14 mouse cellular contexts compared by ENCODE assay signal in genomic region chr19:46220116-46220515, GRCm38 (mm10).
"Had no signal": no experiment of that assay in that cellular context is flagged by ENCODE, and none has a peak within 500 bp of the region (broad histone marks: within the 10 kb centered on the region; RNA-seq: fewer than 3 reads in every experiment).

No protein-coding gene starts in this region.

- H3K4me1 ChIP-seq: liver, embryonic 13.5 days had no signal

- ATAC-seq: liver, postnatal 0 days had no signal

- H3K9ac ChIP-seq: limb, embryonic 12.5 days; liver, embryonic 13.5 days; liver, postnatal 0 days; lung, embryonic 15.5 days; midbrain, embryonic 12.5 days; neural tube, embryonic 15.5 days had no signal

- H3K36me3 ChIP-seq: limb, embryonic 12.5 days; liver, embryonic 13.5 days; lung, embryonic 15.5 days; midbrain, embryonic 12.5 days; neural tube, embryonic 15.5 days had no signal

- H3K27me3 ChIP-seq: limb, embryonic 12.5 days; liver, embryonic 13.5 days; lung, embryonic 15.5 days; midbrain, embryonic 12.5 days; neural tube, embryonic 15.5 days had no signal

- H3K27ac ChIP-seq: limb, embryonic 12.5 days; liver, embryonic 13.5 days; lung, embryonic 15.5 days; midbrain, embryonic 12.5 days; neural tube, embryonic 15.5 days had no signal

- H3K4me3 ChIP-seq: limb, embryonic 12.5 days; liver, embryonic 13.5 days; lung, embryonic 15.5 days; midbrain, embryonic 12.5 days; myocyte; neural tube, embryonic 15.5 days had no signal

- H3K4me2 ChIP-seq: limb, embryonic 12.5 days; liver, embryonic 13.5 days; lung, embryonic 15.5 days; midbrain, embryonic 12.5 days; neural tube, embryonic 15.5 days had no signal

- H3K9me3 ChIP-seq: limb, embryonic 12.5 days; liver, embryonic 13.5 days; lung, embryonic 15.5 days; midbrain, embryonic 12.5 days; neural tube, embryonic 15.5 days had no signal

- DNase-seq: kidney, postnatal 36 days; liver; liver, embryonic 13.5 days; liver, postnatal 0 days; lung, postnatal 14 days; right cerebral cortex, postnatal 4 days; spleen, adult 18-20 months; thymus, adult 18-20 months; thymus, postnatal 14 days had no signal
